12 mouse cellular contexts compared by ENCODE assay signal in genomic region chr9:94408635-94409323, GRCm38 (mm10).
A peak's percentile ranks its signal among the peaks of the same experiment; 100 is the strongest.
DNase-seq lines count a peak whose midpoint lies in the region; ATAC-seq and TF ChIP-seq lines count a peak whose summit lies in the region.
"Had no signal": no experiment of that assay in that cellular context is flagged by ENCODE, and none has a peak within 500 bp of the region (broad histone marks: within the 10 kb centered on the region; RNA-seq: fewer than 3 reads in every experiment).

No protein-coding gene starts in this region.

- H3K9me3 ChIP-seq in kidney, postnatal 0 days (replicated peaks; ENCODE audit: low read length): no peaks in the 10 kb centered on the region
- H3K9me3 ChIP-seq: liver, embryonic 15.5 days had no signal

- H3K27me3 ChIP-seq in kidney, postnatal 0 days (ENCODE audit: insufficient read depth, low read length): no peaks in the 10 kb centered on the region
- H3K27me3 ChIP-seq: CH12.LX; liver, embryonic 15.5 days had no signal

- no peaks in the 10 kb centered on the region for H3K36me3 ChIP-seq in kidney, postnatal 0 days (ENCODE audit: insufficient read depth, low read length)
- H3K36me3 ChIP-seq: liver, embryonic 15.5 days had no signal

- TF ChIP-seq CTCF in brain, embryonic 14.5 days (IDR thresholded peaks at IDR 0.05; ENCODE audit: borderline replicate concordance, extremely low read depth, insufficient read depth, insufficient read length): no peak
- no peak for TF ChIP-seq CTCF in kidney, postnatal 0 days (IDR thresholded peaks at IDR 0.05; ENCODE audit: low read depth)

- H3K4me3 ChIP-seq in kidney, postnatal 0 days (replicated peaks; ENCODE audit: low read depth, low read length): no peak overlapping the region
- H3K4me3 ChIP-seq: heart, adult 2 months; liver, embryonic 15.5 days had no signal

- 25% methylated on average over 7 of the region's 7 CpGs for WGBS in kidney, postnatal 0 days

- H3K4me2 ChIP-seq in kidney, postnatal 0 days (ENCODE audit: low read length): no peak overlapping the region
- H3K4me2 ChIP-seq: liver, embryonic 15.5 days had no signal

- DNase-seq in heart, postnatal 4 days: peak; percentile 11
- no peak for DNase-seq in heart, adult 11 months
- peak; percentile 44 for DNase-seq in brain, embryonic 14.5 days (ENCODE audit: low read depth)
- DNase-seq in kidney, postnatal 0 days (ENCODE audit: low spot score): peak; percentile 95
- peak; percentile 56 for DNase-seq in lung, postnatal 36 days
- DNase-seq in right cerebral cortex, adult 2 months (ENCODE audit: low spot score in 2 of 2): no peak
- no peak for DNase-seq in layer of hippocampus, postnatal 10 days (ENCODE audit: low spot score in 2 of 2)
- no peak for DNase-seq in cerebellum, adult 11 months
- DNase-seq: heart, adult 2 months had no signal

- no peak for TF ChIP-seq POLR2A in brain, embryonic 14.5 days (IDR thresholded peaks at IDR 0.05; ENCODE audit: borderline replicate concordance, extremely low read depth, insufficient read depth, insufficient read length, poor library complexity, severe bottlenecking)

- no peak overlapping the region for H3K9ac ChIP-seq in kidney, postnatal 0 days (ENCODE audit: low read depth, low read length)
- H3K9ac ChIP-seq: liver, embryonic 15.5 days had no signal

- peak; percentile 91 for ATAC-seq in kidney, postnatal 0 days (replicated peaks; ENCODE audit: low FRiP score, low read depth)
- ATAC-seq: inflammation-experienced regulatory T-cells, adult 6 months had no signal

- no peak overlapping the region for H3K27ac ChIP-seq in kidney, postnatal 0 days
- H3K27ac ChIP-seq: heart, adult 2 months; liver, embryonic 15.5 days had no signal

- H3K4me1 ChIP-seq in kidney, postnatal 0 days (replicated peaks; ENCODE audit: insufficient read depth, low read length): peaks cover 2% of the 10 kb centered on the region; the same call in 1 of the 2 replicates
- H3K4me1 ChIP-seq: liver, embryonic 15.5 days had no signal

Comparison
In these comparisons a context has a peak if more than half of its experiments do, and no peak if none do; other contexts are left out.
1. DNase-seq: peak in heart, postnatal 4 days (single experiment), brain, embryonic 14.5 days (single experiment), kidney, postnatal 0 days (single experiment) and lung, postnatal 36 days (single experiment); none in heart, adult 11 months (single experiment), right cerebral cortex, adult 2 months (0 of 2), layer of hippocampus, postnatal 10 days (0 of 2) and cerebellum, adult 11 months (single experiment).